Mouse (Mus musculus) layer of hippocampus, adult 2 months (tissue): ENCODE measurements around the gene Foxp2. TPM values are rescaled to one million over a fixed set of nuclear protein-coding genes. Genes with fewer than 3 reads are reported as not detected.

Experiments used
- DNase-seq, 2 experiments: peaks; one replicate each; pipeline ENCODE4 v3.0.0; 2022; ENCODE audit warnings: low spot score in 2 of 2
- H3K27ac ChIP-seq: fragments of 200-600 bp; 2 replicates; pipeline ENCODE4 v1.8.1; 2022
- H3K4me3 ChIP-seq: fragments of 200-600 bp; 2 replicates; pipeline ENCODE4 v1.8.1; 2022; ENCODE audit warnings: mild to moderate bottlenecking
- CTCF ChIP-seq: fragments of 200-600 bp; conservative IDR thresholded peaks from 2 replicates; pipeline ENCODE4 v1.8.1; 2022; ENCODE audit warnings: antibody characterized with exemption, mild to moderate bottlenecking, moderate library complexity
- total RNA-seq, 2 experiments: library from RNA; stranded (reverse); gene quantifications; 2 replicates each; pipeline ENCODE4 v1.2.3; 2021

Foxp2 gene
- total RNA-seq, 2 experiments from 2014 or later = 1.8 to 2.1 TPM

DNA sequence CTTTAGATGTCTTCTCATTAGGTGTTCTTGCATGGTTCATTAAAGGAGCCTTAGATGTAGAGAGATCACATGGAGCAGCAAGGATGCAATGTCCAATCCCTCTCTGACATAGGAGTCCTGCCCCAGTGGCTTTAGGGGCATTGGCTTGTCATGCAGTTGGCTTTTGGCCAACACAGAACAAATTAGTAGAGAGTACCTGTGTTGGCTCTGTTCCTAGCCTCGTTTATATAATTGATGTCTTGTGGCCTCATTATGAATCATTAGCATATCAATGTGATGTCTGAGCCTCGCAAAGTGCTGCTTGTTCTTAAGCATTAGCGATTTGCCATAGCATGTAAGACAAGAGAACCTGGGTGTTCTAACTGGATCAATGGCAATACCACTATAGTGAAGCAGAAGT, 250.5 kb downstream of the Foxp2 start:
- no peak for DNase-seq
- no peak overlapping the region for H3K27ac ChIP-seq
- no peak overlapping the region for H3K4me3 ChIP-seq
- no peak for TF ChIP-seq CTCF

DNA sequence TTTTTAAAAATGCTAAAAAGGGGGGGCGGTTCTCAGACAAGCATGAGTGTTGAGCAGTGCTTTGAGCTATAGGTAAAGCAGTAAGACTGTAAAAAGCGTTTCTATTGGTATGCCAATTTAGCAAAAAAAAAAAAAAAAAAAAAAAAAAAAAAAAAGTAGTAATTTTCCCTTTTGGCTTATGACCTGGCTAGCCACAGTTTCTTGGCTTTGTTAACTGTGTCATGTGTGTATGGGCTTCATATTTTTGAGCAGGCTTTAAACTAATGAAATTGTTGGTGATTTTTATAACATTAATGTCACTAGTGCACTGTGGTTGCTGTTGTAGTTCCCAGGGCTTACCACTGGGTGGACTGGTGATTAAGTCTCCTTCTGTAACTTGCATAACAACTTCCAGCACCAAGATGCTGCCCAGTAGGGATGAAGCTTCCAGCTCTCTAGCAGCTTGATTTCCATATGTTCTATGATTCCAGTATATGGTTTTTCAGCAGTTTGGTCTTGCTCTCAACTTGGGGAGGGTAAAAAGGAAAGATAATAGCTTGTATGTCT, 262.4 kb downstream of the Foxp2 start:
- TF ChIP-seq CTCF = peak; percentile 56
- H3K27ac ChIP-seq = no peak overlapping the region
- DNase-seq = no peak
- no peak overlapping the region for H3K4me3 ChIP-seq

DNA sequence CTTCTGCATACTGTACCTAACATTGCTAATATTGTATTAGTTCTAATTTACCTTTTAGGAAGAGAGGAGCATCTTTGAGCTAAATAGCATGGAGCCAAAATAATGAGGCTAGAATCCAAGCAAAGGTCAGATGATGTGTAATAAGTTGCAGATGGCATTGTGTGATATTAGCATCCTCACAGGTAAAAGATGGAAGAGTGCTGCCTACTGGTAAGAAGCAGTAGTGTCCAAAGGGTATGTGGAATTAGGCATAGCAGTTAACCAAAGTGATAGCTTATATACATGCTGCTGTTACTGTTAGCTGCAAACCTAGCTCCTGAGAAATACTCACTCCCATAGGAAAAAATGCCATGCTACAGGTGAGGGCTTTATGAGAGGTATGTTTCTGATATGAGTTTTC, 275.6 kb downstream of the Foxp2 start:
- no peak overlapping the region for H3K27ac ChIP-seq
- peak; percentile 65 for TF ChIP-seq CTCF
- DNase-seq = no peak
- no peak overlapping the region for H3K4me3 ChIP-seq

DNA sequence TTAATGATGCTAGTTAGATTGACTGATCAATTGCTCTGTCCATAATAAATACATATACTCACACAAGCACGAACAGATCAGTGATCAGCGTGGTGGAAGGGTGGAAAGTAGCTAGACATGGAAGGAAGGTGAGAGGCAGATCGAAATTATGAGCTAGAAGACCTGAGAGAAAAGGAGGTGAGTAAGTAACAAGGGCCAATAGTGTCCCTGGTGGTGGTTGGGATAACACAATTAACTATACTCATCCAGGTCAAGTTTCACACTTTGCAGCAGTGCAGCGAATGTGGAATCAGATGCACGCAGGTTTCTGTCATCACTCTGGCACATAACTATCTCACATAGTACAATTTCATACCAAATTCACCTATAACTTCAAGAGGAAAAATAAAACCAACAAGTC, 291.7 kb downstream of the Foxp2 start:
- no peak overlapping the region for H3K4me3 ChIP-seq
- H3K27ac ChIP-seq = no peak overlapping the region
- peak; percentile 36; the same call in 1 of the 2 replicates for TF ChIP-seq CTCF
- no peak for DNase-seq

DNA sequence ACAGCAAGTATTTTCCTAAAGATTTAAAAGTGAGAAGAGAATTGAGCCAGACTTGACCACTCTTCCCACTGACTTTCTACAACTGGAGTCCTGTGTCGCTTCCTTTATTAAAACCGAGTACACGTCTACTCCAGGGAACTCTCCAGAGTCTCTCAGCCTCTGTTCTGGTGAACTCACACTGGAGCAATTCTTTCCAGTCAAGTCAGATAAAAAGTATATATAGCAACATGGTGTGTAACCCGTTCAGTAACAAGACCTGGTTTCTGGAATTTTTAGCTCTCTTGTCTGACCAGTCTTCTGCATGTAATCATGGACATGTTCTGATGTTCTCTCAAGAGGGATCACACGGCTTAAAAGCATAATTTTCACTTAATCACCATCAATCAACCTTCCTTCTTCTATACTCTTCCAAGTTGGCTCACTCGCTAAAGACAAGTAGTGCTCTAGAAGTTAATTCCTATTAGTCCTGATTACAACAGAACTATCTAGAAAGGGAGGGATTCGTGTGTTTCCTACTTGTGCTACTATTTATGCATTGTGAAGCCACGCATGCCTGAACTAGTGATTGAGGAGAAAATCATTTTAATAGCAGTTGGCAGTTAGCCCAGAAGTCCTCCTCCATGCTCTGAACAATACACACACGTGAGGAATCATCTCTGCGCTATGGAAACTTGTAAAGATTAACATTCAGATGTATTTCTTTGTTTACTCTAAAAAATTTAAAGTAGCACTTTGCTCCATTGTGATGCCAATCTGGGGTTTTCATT, 341.2 kb downstream of the Foxp2 start:
- no peak for TF ChIP-seq CTCF
- no peak for DNase-seq
- Histone ChIP-seq H3K4me3 (no peak overlapping the region), H3K27ac (no peak overlapping the region)

DNA sequence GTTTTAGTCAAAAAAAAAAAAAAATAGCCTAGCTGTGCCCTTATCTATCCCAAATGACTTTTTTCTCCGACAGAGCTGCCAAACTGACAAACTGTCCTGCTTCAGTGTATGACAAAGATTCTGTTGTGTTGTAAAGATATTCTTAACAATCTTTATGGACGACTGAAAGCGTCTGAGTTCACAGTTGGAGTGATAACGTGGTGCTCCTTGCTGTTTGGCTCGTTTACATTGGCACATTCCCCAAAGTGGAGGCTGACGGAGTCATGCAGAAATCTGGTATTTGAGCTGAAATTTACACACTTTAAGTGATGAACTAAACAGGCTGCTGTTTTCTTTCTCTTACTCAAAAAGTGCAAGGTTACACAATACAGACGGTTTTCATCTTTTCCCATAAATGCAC, 356.2 kb downstream of the Foxp2 start:
- Histone ChIP-seq H3K27ac (no peak overlapping the region), H3K4me3 (no peak overlapping the region)
- no peak for TF ChIP-seq CTCF
- peak in 1 of 2 experiments; percentile 2 for DNase-seq

DNA sequence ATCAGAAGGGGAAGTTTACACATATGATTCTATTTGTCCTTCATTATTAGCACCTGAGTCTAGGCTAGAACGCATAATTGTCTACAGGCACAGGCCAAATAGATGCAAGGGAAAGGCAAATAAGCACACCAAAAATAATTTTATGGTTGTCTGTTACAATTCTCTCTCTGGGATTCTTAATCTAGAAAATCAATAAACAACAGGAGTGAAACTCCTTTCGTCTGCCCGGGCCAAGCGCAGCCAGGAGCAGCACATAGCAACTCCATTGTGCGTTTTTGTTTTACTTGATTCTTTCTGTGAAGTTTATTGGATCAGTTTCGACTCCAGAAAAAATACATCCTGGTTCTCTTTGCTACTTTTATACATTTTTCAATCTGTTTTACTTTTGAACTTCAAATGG, 356.7 kb downstream of the Foxp2 start:
- H3K4me3 ChIP-seq = no peak overlapping the region
- DNase-seq = no peak
- no peak overlapping the region for H3K27ac ChIP-seq
- no peak for TF ChIP-seq CTCF

DNA sequence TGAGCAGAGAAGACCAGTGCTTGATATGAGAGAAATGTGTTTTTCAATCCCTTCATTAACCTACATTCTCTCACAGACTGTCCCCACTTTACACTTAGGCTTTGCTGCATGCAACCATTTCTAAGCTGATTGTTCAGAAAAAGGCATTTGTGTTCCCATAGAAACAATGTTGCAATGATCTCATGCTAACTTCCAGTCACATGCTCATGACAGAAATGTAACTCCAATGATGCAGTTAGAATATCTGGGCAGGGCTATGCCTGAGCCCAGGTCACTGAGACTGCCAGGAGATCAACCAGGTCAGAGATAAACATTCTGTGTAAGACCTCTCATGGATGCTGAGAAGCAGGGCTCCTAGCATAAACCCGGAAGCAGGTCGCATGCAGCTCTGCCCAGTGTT, 367.0 kb downstream of the Foxp2 start:
- H3K4me3 ChIP-seq = no peak overlapping the region
- TF ChIP-seq CTCF = no peak
- no peak for DNase-seq
- no peak overlapping the region for H3K27ac ChIP-seq

DNA sequence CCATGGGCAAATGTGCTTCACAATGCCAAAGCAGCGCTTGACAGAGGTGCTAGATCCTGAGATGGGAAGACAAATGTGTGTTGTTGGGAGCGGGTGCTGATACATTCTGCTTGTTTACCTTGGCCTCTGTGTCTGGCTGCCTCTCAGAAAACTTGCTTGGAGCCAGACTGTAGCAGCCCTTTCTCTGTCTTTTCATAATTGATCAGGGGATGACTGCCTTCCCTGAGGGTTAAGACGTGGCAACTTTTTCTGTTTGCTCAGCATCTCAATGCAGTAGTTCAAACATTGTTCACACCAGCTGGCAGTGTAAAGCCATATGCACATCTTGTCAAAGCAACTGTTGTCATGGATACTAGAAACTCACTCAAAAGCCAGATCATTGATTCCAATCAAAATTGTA, 384.1 kb downstream of the Foxp2 start:
- DNase-seq = peak in 1 of 2 experiments; percentile 4
- TF ChIP-seq CTCF = no peak
- Histone ChIP-seq H3K27ac (no peak overlapping the region), H3K4me3 (no peak overlapping the region)

DNA sequence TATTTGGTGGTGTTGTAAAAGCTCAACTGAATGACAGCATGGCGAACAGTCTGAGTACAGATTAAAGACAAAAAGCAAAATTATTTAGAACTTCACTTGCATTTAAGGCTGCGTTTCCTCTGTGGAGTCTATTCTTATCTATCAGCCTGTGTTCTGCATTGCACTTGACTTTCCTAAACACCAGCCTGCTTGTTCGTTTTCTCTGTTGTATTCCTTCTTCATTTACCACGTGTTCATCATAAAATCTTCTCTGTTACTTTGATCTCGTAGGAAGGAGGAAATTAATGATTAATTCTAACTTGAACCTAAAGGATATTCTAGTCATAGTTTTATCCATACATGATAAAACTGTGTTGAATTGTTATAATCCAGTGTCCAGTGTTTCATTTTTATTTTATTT, 392.9 kb downstream of the Foxp2 start:
- no peak for DNase-seq
- TF ChIP-seq CTCF = no peak
- H3K4me3 ChIP-seq = no peak overlapping the region
- no peak overlapping the region for H3K27ac ChIP-seq

DNA sequence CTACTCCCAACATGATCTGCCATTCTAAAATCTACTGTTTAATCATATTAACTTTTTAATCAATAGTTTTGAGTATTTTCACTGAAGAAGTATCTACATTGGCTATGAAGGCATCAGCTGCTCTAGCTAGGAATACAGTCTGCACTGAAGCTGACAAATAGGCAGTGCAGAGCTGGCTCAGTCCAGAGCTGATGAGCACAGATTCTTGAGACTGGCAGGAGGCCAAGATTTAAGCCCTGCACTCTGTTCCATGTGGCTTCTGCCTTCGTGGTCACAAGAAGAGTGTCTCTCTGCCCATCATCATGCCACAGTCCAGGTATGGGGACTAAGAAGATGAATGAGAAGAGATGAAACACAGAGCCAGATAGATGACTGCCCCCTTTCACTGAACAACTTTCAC, 398.1 kb downstream of the Foxp2 start:
- no peak for DNase-seq
- Histone ChIP-seq H3K27ac (no peak overlapping the region), H3K4me3 (no peak overlapping the region)
- no peak for TF ChIP-seq CTCF

DNA sequence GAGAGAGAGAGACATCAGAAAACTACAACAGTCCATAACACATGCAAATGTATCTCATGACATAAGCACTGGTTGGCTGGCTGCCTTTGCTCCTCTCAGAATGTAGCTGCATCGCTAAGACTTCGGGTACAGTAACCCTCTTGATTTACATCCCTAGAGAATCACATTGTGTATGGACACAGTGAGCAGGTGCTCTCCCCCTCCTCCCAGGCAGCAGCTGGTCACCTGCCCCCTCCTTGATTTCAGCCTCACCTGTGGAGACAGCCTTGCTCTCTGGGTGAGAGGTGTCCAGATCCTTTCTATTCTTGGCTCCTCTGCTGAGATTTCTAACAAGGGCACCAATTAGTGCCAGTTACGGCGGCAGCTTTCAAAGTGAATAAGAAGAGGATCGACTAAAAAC, 409.5 kb downstream of the Foxp2 start:
- H3K27ac ChIP-seq = no peak overlapping the region
- no peak overlapping the region for H3K4me3 ChIP-seq
- TF ChIP-seq CTCF = no peak
- no peak for DNase-seq

DNA sequence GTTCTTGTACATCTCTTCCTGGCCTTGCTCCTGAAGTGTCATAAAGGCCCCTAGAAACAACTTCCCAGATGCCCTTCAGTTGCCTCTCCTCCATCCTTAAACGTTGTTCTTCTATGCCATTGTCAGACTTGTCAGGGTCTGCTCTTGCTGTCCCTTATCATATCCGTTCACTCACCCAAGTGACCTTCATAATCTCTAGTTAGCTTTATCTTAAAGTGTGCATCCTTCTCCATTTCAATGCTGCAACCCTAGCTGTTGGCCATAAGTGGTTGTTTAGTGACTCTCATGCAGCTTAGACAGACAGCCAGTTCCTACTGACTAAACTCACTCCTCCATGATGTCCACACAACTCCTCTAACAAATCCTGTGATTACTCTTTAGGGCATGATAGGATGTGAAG, 415.8 kb downstream of the Foxp2 start:
- TF ChIP-seq CTCF = no peak

DNA sequence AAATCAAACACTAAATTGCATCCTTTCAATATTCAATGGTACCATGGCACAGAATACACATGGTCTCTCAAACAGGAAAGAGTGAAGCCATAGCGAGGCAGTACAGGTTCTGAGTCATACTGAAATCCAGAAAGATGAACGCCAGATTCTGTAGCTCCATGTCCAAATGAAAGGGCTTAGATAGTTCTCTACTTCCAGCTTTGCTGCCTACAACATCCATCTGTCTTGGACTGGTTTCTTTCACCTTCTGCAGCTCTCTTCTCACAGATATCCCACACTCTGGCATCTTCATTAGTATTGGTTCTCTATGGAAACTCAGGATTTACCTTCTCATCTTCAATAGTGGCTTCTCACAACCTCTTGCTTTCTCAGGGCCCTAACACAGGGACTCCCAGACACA, 417.2 kb downstream of the Foxp2 start:
- H3K4me3 ChIP-seq = no peak overlapping the region
- no peak for DNase-seq
- H3K27ac ChIP-seq = no peak overlapping the region
- TF ChIP-seq CTCF = no peak

More for the DNA sequence above, 415.8 kb downstream of the Foxp2 start:
- DNase-seq = no peak
- Histone ChIP-seq H3K27ac (no peak overlapping the region), H3K4me3 (no peak overlapping the region)
